In genomic region chr16:21280200-21280627, GRCm38 (mm10) we compare ENCODE assay signal across 25 mouse cellular contexts.
"Had no signal": no experiment of that assay in that cellular context is flagged by ENCODE, and none has a peak within 500 bp of the region (broad histone marks: within the 10 kb centered on the region; RNA-seq: fewer than 3 reads in every experiment).

No protein-coding gene starts in this region.

- H3K27me3 ChIP-seq: limb, embryonic 13.5 days; stomach, embryonic 15.5 days had no signal

- H3K9me3 ChIP-seq: liver, embryonic 12.5 days; liver, embryonic 15.5 days; midbrain, embryonic 15.5 days; stomach, embryonic 15.5 days had no signal

- H3K27ac ChIP-seq: left cerebral cortex, adult 2 months; limb, embryonic 13.5 days; liver, embryonic 12.5 days; liver, embryonic 15.5 days; midbrain, embryonic 15.5 days; neural tube, embryonic 12.5 days; neural tube, embryonic 15.5 days; stomach, embryonic 15.5 days had no signal

- H3K9ac ChIP-seq: limb, embryonic 13.5 days; liver, embryonic 12.5 days; liver, embryonic 15.5 days; midbrain, embryonic 15.5 days; neural tube, embryonic 12.5 days; neural tube, embryonic 15.5 days; stomach, embryonic 15.5 days had no signal

- H3K4me2 ChIP-seq: limb, embryonic 13.5 days; liver, embryonic 12.5 days; liver, embryonic 15.5 days; midbrain, embryonic 15.5 days; neural tube, embryonic 12.5 days; neural tube, embryonic 15.5 days; stomach, embryonic 15.5 days had no signal

- ATAC-seq: inflammation-experienced regulatory T-cells, adult 6 months; intestine, embryonic 16.5 days; liver, embryonic 12.5 days; midbrain, embryonic 15.5 days had no signal

- DNase-seq: kidney, adult 18-20 months; kidney, postnatal 10 days; kidney, postnatal 36 days; layer of hippocampus, postnatal 36 days; liver; lung, adult 2 months; right cerebral cortex, adult 18-20 months; right cerebral cortex, postnatal 14 days; right cerebral cortex, postnatal 4 days; spleen, adult 18-20 months; thymus, adult 18-20 months; thymus, postnatal 14 days; thymus, postnatal 4 days had no signal

- H3K4me3 ChIP-seq: left cerebral cortex, adult 2 months; limb, embryonic 13.5 days; liver, embryonic 12.5 days; liver, embryonic 15.5 days; megakaryocyte, embryonic 14.5 days; midbrain, embryonic 10.5 days; midbrain, embryonic 15.5 days; neural tube, embryonic 12.5 days; neural tube, embryonic 15.5 days; stomach, embryonic 15.5 days had no signal

- H3K36me3 ChIP-seq: limb, embryonic 13.5 days; liver, embryonic 12.5 days; liver, embryonic 15.5 days; midbrain, embryonic 10.5 days; midbrain, embryonic 15.5 days; neural tube, embryonic 12.5 days; neural tube, embryonic 15.5 days; stomach, embryonic 15.5 days had no signal
